Mouse (Mus musculus) brain, embryonic 14.5 days (tissue): Measurements from ENCODE around the gene Smco3.

Experiments used
- CTCF ChIP-seq: fragments of 200-500 bp; IDR thresholded peaks from 2 replicates; pipeline ENCODE4 v1.5.1; 2012; ENCODE audit warnings: inconsistent platforms, mild to moderate bottlenecking, moderate library complexity, borderline replicate concordance; ENCODE audit not compliant: insufficient read depth, insufficient read length; ENCODE audit errors: extremely low read depth
- POLR2A ChIP-seq: fragments of 200-500 bp; IDR thresholded peaks from 2 replicates; pipeline ENCODE4 v1.6.1; 2012; ENCODE audit warnings: mild to moderate bottlenecking, inconsistent platforms, borderline replicate concordance; ENCODE audit not compliant: poor library complexity, insufficient read depth, insufficient read length, severe bottlenecking; ENCODE audit errors: extremely low read depth

GRCm38 (mm10) chr6:136881678-136882077 is 46.4 kb upstream of the Smco3 start:
- TF ChIP-seq POLR2A (no peak), CTCF (no peak)
